Mouse (Mus musculus) ES-E14 (cell line): Measurements from ENCODE around the gene Gm17571. TPM values are rescaled to one million over a fixed set of nuclear protein-coding genes. Genes with fewer than 3 reads are reported as not detected.

ENCODE experiments used
- DNase-seq: peaks from one replicate; pipeline ENCODE4 v3.0.0-alpha.2; 2013; ENCODE audit warnings: low read depth, low spot score
- H3K27ac ChIP-seq: 2 replicates; pipeline ENCODE4 v1.5.1; 2012; ENCODE audit warnings: low read depth, mild to moderate bottlenecking, low read length, moderate library complexity, mixed read lengths; ENCODE audit not compliant: poor library complexity, insufficient read depth, severe bottlenecking
- H3K36me3 ChIP-seq: 2 replicates; pipeline ENCODE4 v1.6.1; 2012; ENCODE audit warnings: mild to moderate bottlenecking, low read length, moderate library complexity, mixed read lengths; ENCODE audit not compliant: control insufficient read depth, poor library complexity, insufficient read depth, severe bottlenecking
- H3K4me1 ChIP-seq, 2 experiments: fragments of 150-350 bp in 1 of 2; sonication (generic) in 1 of 2; 2 replicates each; pipeline ENCODE4 v1.6.1; 2012; ENCODE audit warnings: low read length in 2 of 2, mild to moderate bottlenecking in 1 of 2, mixed read lengths in 1 of 2; ENCODE audit not compliant: control insufficient read depth in 2 of 2, insufficient read depth in 2 of 2, poor library complexity in 1 of 2
- H3K4me3 ChIP-seq, 2 experiments: fragments of 150-350 bp in 1 of 2; sonication (generic) in 1 of 2; 2 replicates each; pipeline ENCODE4 v1.5.1; 2012; ENCODE audit warnings: low read length in 2 of 2, low read depth in 1 of 2, mild to moderate bottlenecking in 1 of 2, mixed read lengths in 1 of 2; ENCODE audit not compliant: insufficient read depth in 1 of 2, poor library complexity in 1 of 2, severe bottlenecking in 1 of 2
- H3K9ac ChIP-seq: 2 replicates; pipeline ENCODE4 v1.6.1; 2012; ENCODE audit warnings: low read depth, mild to moderate bottlenecking, low read length, mixed read lengths; ENCODE audit not compliant: poor library complexity, insufficient read depth, severe bottlenecking
- H3K9me3 ChIP-seq: fragments of 150-350 bp; sonication (generic); 2 replicates; pipeline ENCODE4 v1.6.1; 2012; ENCODE audit warnings: low read depth, mild to moderate bottlenecking, low read length; ENCODE audit not compliant: control insufficient read depth, insufficient read depth
- CHD2 ChIP-seq: IDR thresholded peaks from 2 replicates; pipeline ENCODE4 v1.6.1; 2014; ENCODE audit warnings: mild to moderate bottlenecking, low read depth, low read length, inconsistent platforms
- HCFC1 ChIP-seq: IDR thresholded peaks from 2 replicates; pipeline ENCODE4 v1.6.1; 2012; ENCODE audit warnings: low read length, inconsistent platforms, borderline replicate concordance; ENCODE audit not compliant: insufficient read depth
- MAFK ChIP-seq: IDR thresholded peaks from 2 replicates; pipeline ENCODE4 v1.6.1; 2014; ENCODE audit warnings: mild to moderate bottlenecking, low read depth, low read length, inconsistent platforms; ENCODE audit not compliant: insufficient read depth
- ZC3H11A ChIP-seq: IDR thresholded peaks from 2 replicates; pipeline ENCODE4 v1.6.1; 2012; ENCODE audit warnings: low read depth, mild to moderate bottlenecking, inconsistent platforms, low read length, borderline replicate concordance
- ZNF384 ChIP-seq: IDR thresholded peaks from 2 replicates; pipeline ENCODE4 v1.6.1; 2012; ENCODE audit warnings: low read depth, low read length, inconsistent platforms
- in situ Hi-C, 2 experiments: fragments of 600-800 bp; cut with MboI; formaldehyde crosslinking; loops; one replicate each; pipeline ENCODE4 v1.15.1; 2025; ENCODE audit warnings: low sequenced_read_pairs in 2 of 2, inconsistent platforms in 1 of 2; ENCODE audit not compliant: unreplicated experiment in 2 of 2
- total RNA-seq: library from RNA; depleted of rRNA; stranded (reverse); fragments of 300-350 nt; gene quantifications from 2 replicates; pipeline ENCODE4 v1.2.3, GENCODE M21; 2012

Gm17571 gene
- total RNA-seq, 1 experiment, result not detected

GRCm38 (mm10) chr9:13448716-13449115 is 2.2 kb upstream of the Gm17571 start:
- no peaks in the 10 kb centered on the region for H3K36me3 ChIP-seq
- no peaks in the 10 kb centered on the region for H3K9me3 ChIP-seq
- no peak overlapping the region for H3K27ac ChIP-seq
- no peaks in the 10 kb centered on the region for H3K4me1 ChIP-seq
- H3K9ac ChIP-seq, result no peak overlapping the region
- H3K4me3 ChIP-seq, result no peak overlapping the region
- no peak for DNase-seq
- in situ Hi-C loops, result no loop called here
- TF ChIP-seq CHD2, result no peak
- no peak for TF ChIP-seq MAFK
- TF ChIP-seq ZC3H11A, result no peak
- TF ChIP-seq ZNF384, result no peak
- TF ChIP-seq HCFC1, result no peak

- Histone ChIP-seq H3K4me1 (no peaks in the 10 kb centered on the region), H3K9me3 (no peaks in the 10 kb centered on the region), H3K9ac (no peak overlapping the region), H3K27ac (no peak overlapping the region), H3K36me3 (no peaks in the 10 kb centered on the region), H3K4me3 (no peak overlapping the region)
- DNase-seq, result no peak
- TF ChIP-seq ZC3H11A, result no peak
- no peak for TF ChIP-seq CHD2
- no peak for TF ChIP-seq ZNF384
- TF ChIP-seq MAFK, result no peak
- no peak for TF ChIP-seq HCFC1
- in situ Hi-C loops, result no loop called here
Measured at GRCm38 (mm10) chr9:13446236-13446635, 317 bp downstream of the Gm17571 start.

- DNase-seq, result no peak
- H3K4me3 ChIP-seq, result no peak overlapping the region
- TF ChIP-seq ZC3H11A, result no peak
- no peak for TF ChIP-seq MAFK
- H3K9ac ChIP-seq, result no peak overlapping the region
- no peaks in the 10 kb centered on the region for H3K36me3 ChIP-seq
- H3K4me1 ChIP-seq, result no peaks in the 10 kb centered on the region
- H3K9me3 ChIP-seq, result no peaks in the 10 kb centered on the region
- in situ Hi-C loops, result no loop called here
- no peak overlapping the region for H3K27ac ChIP-seq
Measured at GRCm38 (mm10) chr9:13443484-13444211, 2.9 kb downstream of the Gm17571 start.

GRCm38 (mm10) chr9:13442012-13442735 is 4.4 kb downstream of the Gm17571 start:
- DNase-seq, result no peak
- Histone ChIP-seq H3K4me3 (no peak overlapping the region), H3K4me1 (no peaks in the 10 kb centered on the region), H3K36me3 (no peaks in the 10 kb centered on the region), H3K27ac (no peak overlapping the region), H3K9ac (no peak overlapping the region), H3K9me3 (no peaks in the 10 kb centered on the region)
- in situ Hi-C loops, result no loop called here
- TF ChIP-seq ZC3H11A, result no peak
- TF ChIP-seq CHD2, result no peak
- no peak for TF ChIP-seq ZNF384
- TF ChIP-seq HCFC1, result no peak
- no peak for TF ChIP-seq MAFK
